Mouse (Mus musculus): ENCODE data around the gene Madcam1.

DNA sequence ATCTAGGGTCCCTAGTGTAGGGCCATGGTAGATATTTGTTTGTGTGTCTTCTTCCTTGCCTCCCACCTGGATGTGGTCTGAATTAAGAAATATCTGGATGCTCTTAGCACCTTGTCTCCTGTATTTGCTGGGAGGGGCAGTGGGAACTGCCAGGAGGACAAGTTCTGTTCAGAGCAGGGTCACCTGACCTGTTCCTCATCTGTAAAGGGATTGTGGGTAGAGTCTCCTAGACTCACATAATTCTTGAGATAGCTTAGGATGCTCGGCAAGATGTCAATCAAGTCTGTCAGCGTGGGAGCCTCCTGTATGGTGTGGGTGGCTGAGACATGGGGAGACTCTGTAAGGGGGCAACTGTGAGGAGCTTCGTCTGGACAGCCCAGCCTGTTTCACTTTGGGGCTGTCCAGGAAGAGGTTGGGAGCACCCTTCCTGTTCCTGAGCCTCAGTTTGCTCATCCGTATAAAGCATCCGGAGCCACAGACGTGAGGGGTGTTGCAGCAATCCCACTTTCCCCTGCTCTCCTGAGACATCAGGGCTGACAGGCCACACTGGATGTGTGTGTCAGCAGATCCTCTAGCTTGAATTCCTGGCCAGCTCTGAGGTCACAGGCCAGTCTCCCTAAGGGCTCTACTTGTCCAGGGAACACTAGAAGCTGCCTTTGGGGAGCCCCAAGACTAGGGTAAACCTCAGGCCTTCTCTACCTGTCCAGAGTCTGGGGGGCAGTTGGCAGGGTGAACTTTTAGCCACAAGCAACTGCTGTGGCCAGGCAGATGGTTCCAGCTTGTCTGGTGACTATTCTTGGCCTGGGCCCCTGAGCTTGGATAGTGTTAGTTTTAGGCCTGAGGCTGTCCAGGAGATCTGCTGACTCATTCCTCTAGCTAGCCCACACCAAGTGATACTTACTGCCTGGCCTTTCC is 19.6 kb downstream of the Madcam1 start:
- TF ChIP-seq CTCF (IDR thresholded peaks at IDR 0.05; ENCODE audit: insufficient read depth, low read depth, low read length) (no peak), POLR2A (IDR thresholded peaks at IDR 0.05; ENCODE audit: insufficient read depth, low read depth, low read length) (no peak)

Data from olfactory bulb, adult 2 months (tissue).